Mouse (Mus musculus): ENCODE results near the gene Gm10037. TPM values are rescaled to one million over a fixed set of nuclear protein-coding genes. Genes with fewer than 3 reads are reported as not detected.
A peak's percentile ranks its signal among the peaks of the same experiment; 100 is the strongest.
"Not testable (repeated sequence)": the region's sequence is repeated elsewhere in the genome, so short reads cannot be mapped to it uniquely, and the experiment has no call there.

Gm10037 gene
- total RNA-seq, 2 experiments from 2014 or later: 10.9 to 14.6 TPM

- Histone ChIP-seq H3K4me3 (no peak overlapping the region), H3K27ac (no peak overlapping the region)
- no peak for TF ChIP-seq CTCF (conservative IDR thresholded peaks at IDR 0.05)
- DNase-seq (ENCODE audit: low spot score in 2 of 2): no peak
Observed at GRCm38 (mm10) chr13:67850361-67850760, 19.5 kb downstream of the Gm10037 start.

GRCm38 (mm10) chr13:67853130-67853529 is 22.2 kb downstream of the Gm10037 start:
- TF ChIP-seq CTCF (conservative IDR thresholded peaks at IDR 0.05): no peak
- Histone ChIP-seq H3K27ac (peak overlapping the region; percentile 82; the same call in 1 of the 2 replicates), H3K4me3 (no peak overlapping the region)
- DNase-seq (ENCODE audit: low spot score in 2 of 2): no peak

- Histone ChIP-seq H3K27ac (peak overlapping the region; percentile 82), H3K4me3 (no peak overlapping the region)
- peak; percentile 55 to 60 for DNase-seq (ENCODE audit: low spot score in 2 of 2)
- TF ChIP-seq CTCF (conservative IDR thresholded peaks at IDR 0.05): no peak
Observed at GRCm38 (mm10) chr13:67853983-67854382, 23.1 kb downstream of the Gm10037 start.

GRCm38 (mm10) chr13:67857317-67857716 is 26.4 kb downstream of the Gm10037 start:
- Histone ChIP-seq H3K4me3 (no peak overlapping the region), H3K27ac (no peak overlapping the region)
- TF ChIP-seq CTCF (conservative IDR thresholded peaks at IDR 0.05): no peak
- DNase-seq (ENCODE audit: low spot score in 2 of 2): no peak

GRCm38 (mm10) chr13:67862508-67862907 is 31.6 kb downstream of the Gm10037 start:
- Histone ChIP-seq H3K4me3 (no peak overlapping the region), H3K27ac (no peak overlapping the region)
- TF ChIP-seq CTCF (conservative IDR thresholded peaks at IDR 0.05): peak; percentile 73
- peak in 1 of 2 experiments; percentile 29 for DNase-seq (ENCODE audit: low spot score in 2 of 2)

GRCm38 (mm10) chr13:67863026-67863425 is 32.1 kb downstream of the Gm10037 start, which contains the start of gene BC048507:
TSS of gene BC048507 (plus strand) at chr13:67863326.
- Histone ChIP-seq H3K4me3 (no peak within 1 kb of the TSS), H3K27ac (no peak within 1 kb of the TSS)
- no peak for DNase-seq (ENCODE audit: low spot score in 2 of 2)
- no peak for TF ChIP-seq CTCF (conservative IDR thresholded peaks at IDR 0.05)

GRCm38 (mm10) chr13:67864764-67865350 is 34.0 kb downstream of the Gm10037 start:
- no peak for DNase-seq (ENCODE audit: low spot score in 2 of 2)
- H3K27ac ChIP-seq: no peak overlapping the region
- no peak for TF ChIP-seq CTCF (conservative IDR thresholded peaks at IDR 0.05)
- no peak overlapping the region for H3K4me3 ChIP-seq

GRCm38 (mm10) chr13:67867899-67868298 is 37.0 kb downstream of the Gm10037 start:
- peak; percentile 73 for TF ChIP-seq CTCF (conservative IDR thresholded peaks at IDR 0.05)
- H3K27ac ChIP-seq: no peak overlapping the region
- no peak for DNase-seq (ENCODE audit: low spot score in 2 of 2)
- no peak overlapping the region for H3K4me3 ChIP-seq

GRCm38 (mm10) chr13:67876049-67876698 is 45.3 kb downstream of the Gm10037 start:
- H3K27ac ChIP-seq; DNase-seq (ENCODE audit: low spot score in 2 of 2); H3K4me3 ChIP-seq: not testable (repeated sequence)

- no peak for DNase-seq (ENCODE audit: low spot score in 2 of 2)
- H3K4me3 ChIP-seq: no peak overlapping the region
- H3K27ac ChIP-seq: no peak overlapping the region
- TF ChIP-seq CTCF (conservative IDR thresholded peaks at IDR 0.05): no peak
Observed at GRCm38 (mm10) chr13:67876699-67877254, 45.9 kb downstream of the Gm10037 start.

GRCm38 (mm10) chr13:67883966-67884365 is 53.1 kb downstream of the Gm10037 start:
- H3K27ac ChIP-seq: no peak overlapping the region
- DNase-seq (ENCODE audit: low spot score in 2 of 2): no peak
- no peak overlapping the region for H3K4me3 ChIP-seq
- no peak for TF ChIP-seq CTCF (conservative IDR thresholded peaks at IDR 0.05)

Other genes with a start within 250 kb of the Gm10037 start
- 10 to 100 TPM in 1 of 2 experiments, 1 to 10 TPM in 1; 9.1 to 10.2 TPM for gene Zfp729b, start 221.4 kb upstream of the Gm10037 start, total RNA-seq (2021)
- gene Gm49345, start 193.3 kb upstream of the Gm10037 start, total RNA-seq (2021): 1 to 10 TPM in 1 of 2 experiments, not detected in 1; 1.6 TPM
- 1 to 10 TPM; 9.3 to 9.9 TPM for gene Zfp729a, start 193.3 kb upstream of the Gm10037 start, total RNA-seq (2021)
- gene Zfp738, start 144.0 kb upstream of the Gm10037 start, total RNA-seq (2021): 10 to 100 TPM; 25.3 to 25.8 TPM
- 10 to 100 TPM; 13.5 to 14.0 TPM for gene Zfp65, start 101.9 kb upstream of the Gm10037 start, total RNA-seq (2021)
- gene Zfp85, start 75.9 kb upstream of the Gm10037 start, total RNA-seq (2021): 1 to 10 TPM; 6.6 to 7.0 TPM
- gene Zfp493, start 51.4 kb upstream of the Gm10037 start, total RNA-seq (2021): 1 to 10 TPM; 2.9 to 5.3 TPM
- gene Zfp273, start 17.4 kb upstream of the Gm10037 start, total RNA-seq (2021): 1 to 10 TPM; 8.2 to 9.4 TPM
- gene BC048507, start 32.2 kb downstream of the Gm10037 start, total RNA-seq (2021): not detected